Mouse (Mus musculus) thymus, adult 2 months (tissue): ENCODE data around the gene Sstr4. TPM values are rescaled to one million over a fixed set of nuclear protein-coding genes. Genes with fewer than 3 reads are reported as not detected.

ENCODE experiments used
- DNase-seq: peaks from one replicate; pipeline ENCODE4 v3.0.0; 2021
- H3K27ac ChIP-seq: fragments of 200-500 bp; 2 replicates; pipeline ENCODE4 v1.5.1; 2012; ENCODE audit warnings: low read length, control low read depth; ENCODE audit not compliant: control insufficient read depth, insufficient read depth
- H3K27me3 ChIP-seq: fragments of 200-500 bp; 2 replicates; pipeline ENCODE4 v1.6.1; 2012; ENCODE audit warnings: mild to moderate bottlenecking, low read length, moderate library complexity, mixed read lengths; ENCODE audit not compliant: control insufficient read depth, insufficient read depth
- H3K36me3 ChIP-seq: fragments of 200-500 bp; 2 replicates; pipeline ENCODE4 v1.6.1; 2012; ENCODE audit warnings: mild to moderate bottlenecking, low read length, moderate library complexity; ENCODE audit not compliant: control insufficient read depth, insufficient read depth
- H3K4me1 ChIP-seq: fragments of 200-500 bp; replicated peaks from 2 replicates; pipeline ENCODE4 v1.6.1; 2012; ENCODE audit warnings: low read length; ENCODE audit not compliant: control insufficient read depth, insufficient read depth
- H3K4me3 ChIP-seq: fragments of 200-500 bp; 2 replicates; pipeline ENCODE4 v1.5.1; 2012; ENCODE audit warnings: mild to moderate bottlenecking, low read length, control low read depth, moderate library complexity; ENCODE audit not compliant: control insufficient read depth, insufficient read depth
- CTCF ChIP-seq: fragments of 200-500 bp; IDR thresholded peaks from 2 replicates; pipeline ENCODE4 v1.5.1; 2012; ENCODE audit warnings: mild to moderate bottlenecking, control low read depth, low read length, moderate library complexity, borderline replicate concordance; ENCODE audit not compliant: control insufficient read depth, poor library complexity, insufficient read depth; ENCODE audit errors: extremely low read depth
- POLR2A ChIP-seq: fragments of 200-500 bp; IDR thresholded peaks from 2 replicates; pipeline ENCODE4 v1.6.1; 2012; ENCODE audit warnings: mild to moderate bottlenecking, low read length, control low read depth, moderate library complexity; ENCODE audit not compliant: control insufficient read depth, poor library complexity, insufficient read depth; ENCODE audit errors: extremely low read depth
- WGBS: fragments of 180-500 bp; shearing (Covaris S2); methylation state at CpG from one replicate; pipeline ENCODE4 v1.1.7; 2018; 5-methylcytosine and 5-hydroxymethylcytosine counted together
- polyA plus RNA-seq: library from polyadenylated mRNA; depleted of rRNA; stranded (reverse); fragments of >200 nt; gene quantifications from 2 replicates; pipeline ENCODE4 v1.2.3, GENCODE M21; 2012

Sstr4 gene
- polyA plus RNA-seq, 1 experiment, result 0.26 TPM

DNA sequence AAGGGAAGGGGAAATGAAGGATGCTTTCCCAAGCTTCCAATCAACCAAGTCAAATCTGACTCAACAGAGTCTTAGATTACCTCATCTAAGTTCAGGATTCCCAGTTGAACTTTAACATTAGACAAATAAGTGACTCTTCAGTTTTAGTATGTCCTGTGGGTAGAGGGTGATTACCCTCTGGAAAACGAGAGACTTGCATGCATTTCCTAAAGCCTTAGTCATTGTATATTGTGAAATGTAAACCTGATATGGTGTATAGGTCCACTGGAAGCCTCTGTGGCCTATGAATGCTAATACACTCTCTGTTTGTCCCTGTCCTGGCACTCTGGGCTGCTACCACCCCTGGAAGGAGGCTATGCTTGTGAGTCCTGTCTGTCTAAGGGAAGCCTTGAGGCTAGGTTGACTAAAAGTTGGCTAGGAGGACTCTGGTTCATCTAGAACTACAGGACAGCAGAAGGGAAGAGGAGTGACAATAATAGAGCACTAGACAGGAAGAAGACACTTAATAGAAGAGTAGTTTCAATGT is 16.3 kb upstream of the Sstr4 start:
- WGBS, result 73% methylated on average over 1 of the region's 1 CpGs
- TF ChIP-seq CTCF (no peak), POLR2A (no peak)
- Histone ChIP-seq H3K27me3 (no peaks in the 10 kb centered on the region), H3K4me3 (no peak overlapping the region), H3K27ac (no peak overlapping the region), H3K4me1 (no peaks in the 10 kb centered on the region), H3K36me3 (no peaks in the 10 kb centered on the region)
- DNase-seq, result no peak

DNA sequence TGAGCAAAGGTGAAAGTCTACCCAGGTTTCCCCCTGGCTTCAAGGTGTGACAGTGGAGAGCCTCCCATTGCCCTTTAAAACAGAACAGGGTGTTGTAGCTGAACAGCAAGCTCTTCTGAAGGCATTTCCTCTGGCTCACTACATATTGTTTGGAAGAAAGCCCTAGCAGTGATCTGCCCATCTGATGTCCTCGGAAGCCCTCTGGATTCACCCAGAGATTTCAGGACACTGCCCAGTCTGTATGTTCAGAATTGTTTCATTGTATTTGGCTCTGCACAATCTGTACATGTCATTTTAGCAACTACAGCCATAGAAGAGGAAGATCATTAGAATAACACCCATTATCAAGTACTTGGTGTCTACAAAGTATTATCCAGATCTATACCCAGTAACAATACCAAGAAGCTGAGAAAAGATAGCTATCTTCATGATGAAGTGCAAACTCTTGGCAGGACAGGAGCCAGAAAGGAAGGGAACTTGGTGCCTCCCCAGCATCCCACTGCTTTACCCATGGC is 15.2 kb upstream of the Sstr4 start:
- no peak for DNase-seq
- H3K27me3 ChIP-seq, result no peaks in the 10 kb centered on the region
- H3K4me1 ChIP-seq, result no peaks in the 10 kb centered on the region
- no peak overlapping the region for H3K4me3 ChIP-seq
- TF ChIP-seq CTCF (no peak), POLR2A (no peak)
- no peak overlapping the region for H3K27ac ChIP-seq
- H3K36me3 ChIP-seq, result no peaks in the 10 kb centered on the region
- 94% methylated on average over 1 of the region's 1 CpGs for WGBS

DNA sequence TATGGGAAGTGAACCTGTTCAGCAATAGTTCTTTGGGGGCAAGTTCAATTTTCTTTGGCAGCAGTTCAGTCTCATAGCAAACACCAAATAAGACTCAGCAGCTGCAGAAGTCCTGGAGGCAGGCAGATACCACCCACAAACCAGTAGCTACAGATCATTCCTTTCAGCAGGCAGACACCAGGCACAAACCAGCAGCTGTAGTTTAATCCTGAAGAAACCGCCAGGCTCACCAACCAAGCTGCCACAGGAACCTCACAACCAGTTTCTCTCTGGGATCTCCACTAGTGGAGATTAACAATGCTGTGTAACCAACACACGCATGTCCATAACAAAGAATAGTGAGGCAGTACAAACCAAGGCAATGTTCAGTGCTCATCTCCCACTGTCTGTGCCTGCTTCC is 14.1 kb upstream of the Sstr4 start:
- Histone ChIP-seq H3K4me3 (no peak overlapping the region), H3K4me1 (no peaks in the 10 kb centered on the region), H3K27ac (no peak overlapping the region), H3K36me3 (no peaks in the 10 kb centered on the region), H3K27me3 (no peaks in the 10 kb centered on the region)
- 95% methylated on average over 2 of the region's 2 CpGs for WGBS
- no peak for TF ChIP-seq POLR2A
- no peak for DNase-seq

DNA sequence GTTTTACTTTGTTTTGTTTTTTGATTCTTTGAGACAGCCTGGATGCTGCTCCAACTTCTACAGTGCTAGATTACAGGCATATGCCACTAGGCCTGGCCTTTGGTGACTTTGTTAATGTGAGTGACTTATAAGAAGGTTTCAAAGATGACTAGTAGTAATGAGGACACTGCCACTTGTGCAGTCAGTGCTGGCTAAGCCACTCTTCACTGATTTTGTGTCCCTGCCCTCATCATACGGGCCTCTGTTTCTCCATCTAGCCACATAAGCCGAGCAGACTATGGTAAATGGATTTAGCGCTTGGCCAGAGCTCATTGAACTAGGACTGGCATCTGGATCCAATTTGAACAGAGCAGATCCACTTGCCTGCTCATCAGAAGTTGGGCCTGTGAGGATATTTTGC is 8.7 kb upstream of the Sstr4 start:
- Histone ChIP-seq H3K4me1 (no peaks in the 10 kb centered on the region), H3K27ac (no peak overlapping the region), H3K36me3 (no peaks in the 10 kb centered on the region), H3K4me3 (no peak overlapping the region), H3K27me3 (no peaks in the 10 kb centered on the region)
- TF ChIP-seq CTCF (no peak), POLR2A (no peak)
- DNase-seq, result no peak
- WGBS, result 97% methylated on average over 3 of the region's 3 CpGs

DNA sequence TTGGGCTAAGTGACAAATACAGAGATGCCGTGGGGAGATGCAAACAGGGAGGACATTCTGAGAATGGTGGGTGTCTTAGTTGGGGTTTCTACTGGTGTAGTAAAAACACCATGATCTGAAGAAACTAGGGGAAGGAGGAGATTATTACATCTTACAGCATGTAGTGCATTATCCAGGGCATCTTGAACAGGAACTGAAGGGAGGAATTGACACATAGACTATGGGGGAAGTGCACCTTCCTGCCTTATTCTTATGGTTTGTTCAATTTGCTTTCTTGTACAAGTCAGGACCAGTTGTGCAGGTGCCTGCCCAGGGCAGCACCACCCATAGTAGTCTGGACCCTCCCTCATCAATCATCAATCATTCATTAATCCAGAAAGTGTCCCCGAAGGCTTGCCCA is 8.2 kb upstream of the Sstr4 start:
- Histone ChIP-seq H3K27me3 (no peaks in the 10 kb centered on the region), H3K36me3 (no peaks in the 10 kb centered on the region), H3K27ac (no peak overlapping the region), H3K4me3 (no peak overlapping the region), H3K4me1 (no peaks in the 10 kb centered on the region)
- no peak for TF ChIP-seq CTCF
- TF ChIP-seq POLR2A, result no peak
- no peak for DNase-seq
- 97% methylated on average over 2 of the region's 2 CpGs for WGBS

DNA sequence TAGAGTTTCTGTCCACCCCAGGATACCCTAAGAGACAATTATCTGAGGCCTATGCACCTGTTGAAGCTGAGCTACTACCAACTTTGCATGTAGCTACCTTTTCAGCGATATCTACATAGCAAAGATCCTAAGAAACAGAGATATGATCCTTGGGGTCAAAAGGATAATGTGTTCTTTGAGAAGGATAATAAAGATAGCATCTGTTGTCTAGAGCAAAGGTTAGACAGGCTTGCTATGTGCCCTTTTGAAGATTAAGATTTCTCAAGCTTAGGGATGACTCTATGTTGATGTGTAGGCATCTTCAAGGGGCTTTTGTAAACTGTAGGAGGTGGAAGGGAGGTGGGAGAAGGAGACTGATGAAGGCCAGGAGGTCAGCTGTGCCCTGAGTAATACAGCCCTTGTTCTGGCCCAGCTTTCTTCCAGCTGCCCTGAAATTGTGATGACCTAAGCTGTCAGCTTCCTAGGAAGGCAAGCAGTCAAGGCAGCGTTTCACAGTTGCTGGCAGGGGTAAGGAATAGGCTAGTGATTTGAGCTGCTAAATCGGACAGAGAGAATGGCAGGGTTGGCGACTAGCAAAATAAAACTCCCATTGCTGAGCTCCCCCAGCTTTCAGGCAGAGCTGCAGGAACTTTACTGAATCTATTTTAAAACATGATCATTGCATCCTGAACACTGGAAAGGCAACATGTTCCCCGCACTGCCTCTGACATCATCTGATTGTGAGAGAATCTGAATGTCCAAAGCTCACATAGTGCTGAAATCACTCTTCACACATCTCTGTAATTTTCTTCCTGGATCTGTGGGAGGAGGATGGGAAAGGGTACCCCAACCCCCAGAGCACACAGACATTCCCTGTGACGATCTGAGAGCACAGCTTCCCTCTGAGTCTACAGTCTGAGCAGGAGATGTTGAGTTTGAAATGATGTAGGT is 7.2 kb upstream of the Sstr4 start:
- no peak for DNase-seq
- WGBS, result 91% methylated on average over 6 of the region's 6 CpGs
- no peaks in the 10 kb centered on the region for H3K36me3 ChIP-seq
- no peak for TF ChIP-seq CTCF
- no peak for TF ChIP-seq POLR2A
- no peaks in the 10 kb centered on the region for H3K27me3 ChIP-seq
- H3K4me3 ChIP-seq, result no peak overlapping the region
- H3K4me1 ChIP-seq, result no peaks in the 10 kb centered on the region
- no peak overlapping the region for H3K27ac ChIP-seq

DNA sequence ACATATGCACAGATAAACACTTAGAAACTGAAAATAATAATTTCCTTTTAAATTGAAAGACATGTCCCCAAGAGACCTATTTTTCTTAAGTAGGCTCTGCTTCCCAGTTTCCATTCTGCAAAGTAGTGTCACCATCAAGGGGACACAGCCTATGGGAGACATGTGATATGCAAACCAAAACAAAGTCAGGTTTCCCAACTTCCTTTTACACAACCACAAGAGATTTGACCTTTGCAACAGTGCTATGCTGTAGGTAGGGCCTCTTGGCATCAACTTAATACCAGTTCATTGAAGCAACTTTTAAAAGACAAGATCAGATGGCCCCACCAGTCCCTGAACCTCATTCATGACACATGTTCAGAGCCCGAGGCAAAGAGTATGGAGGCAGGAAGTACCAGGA is 2.0 kb upstream of the Sstr4 start:
- TF ChIP-seq POLR2A (no peak), CTCF (no peak)
- WGBS, result 49% methylated on average over 1 of the region's 1 CpGs
- Histone ChIP-seq H3K27ac (no peak overlapping the region), H3K27me3 (no peaks in the 10 kb centered on the region; the same call in 1 of the 2 replicates), H3K36me3 (no peaks in the 10 kb centered on the region), H3K4me1 (peaks cover 3% of the 10 kb centered on the region), H3K4me3 (no peak overlapping the region)
- no peak for DNase-seq
